Mouse (Mus musculus): Measurements from ENCODE around the gene Pdlim3. TPM values are rescaled to one million over a fixed set of nuclear protein-coding genes. Genes with fewer than 3 reads are reported as not detected.
"Not testable (repeated sequence)": the region's sequence is repeated elsewhere in the genome, so short reads cannot be mapped to it uniquely, and the experiment has no call there.

Pdlim3 gene
- 18.0 and 21.6 TPM in 2 replicates for polyA plus RNA-seq (2016; fragmentation: Nextera tagmentation; extraction: Ambion mirVana)

GRCm38 (mm10) chr8:45885202-45885685 lies at the start of gene Pdlim3:
Pdlim3 (plus strand) TSS chr8:45885461.
- under 1% methylated on average over 22 of the region's 22 CpGs for WGBS

GRCm38 (mm10) chr8:45843306-45843705 lies 42.0 kb upstream of the Pdlim3 start:
- no peak overlapping the region for H3K4me3 ChIP-seq
- 81% methylated on average over 5 of the region's 5 CpGs for WGBS
- H3K27ac ChIP-seq, result no peak overlapping the region
- H3K4me2 ChIP-seq (replicated peaks), result no peak overlapping the region
- no peaks in the 10 kb centered on the region for H3K36me3 ChIP-seq
- no peak overlapping the region for H3K9ac ChIP-seq
- H3K27me3 ChIP-seq, result no peaks in the 10 kb centered on the region
- no peak for ATAC-seq (ENCODE audit: insufficient number of reproducible peaks, insufficient read depth, low FRiP score, low TSS enrichment)
- H3K9me3 ChIP-seq, result no peaks in the 10 kb centered on the region
- H3K4me1 ChIP-seq, result no peaks in the 10 kb centered on the region; the same call in 1 of the 2 replicates

More at GRCm38 (mm10) chr8:45885202-45885685, at the start of gene Pdlim3:
- Histone ChIP-seq H3K4me2 (replicated peaks) (peak within 1 kb of the TSS; percentile 68), H3K36me3 (no peaks in the 10 kb centered on the region), H3K4me1 (no peaks in the 10 kb centered on the region), H3K27me3 (0 out of 2 replicates have a peak, but pooled peaks cover 6% of the 10 kb centered on the region), H3K4me3 (peak within 1 kb of the TSS; percentile 35), H3K9me3 (no peaks in the 10 kb centered on the region), H3K27ac (no peak within 1 kb of the TSS), H3K9ac (peak within 1 kb of the TSS; percentile 34; the same call in 1 of the 2 replicates)
- peak; percentile 64 for ATAC-seq (ENCODE audit: insufficient number of reproducible peaks, insufficient read depth, low FRiP score, low TSS enrichment)

GRCm38 (mm10) chr8:45844097-45844885 lies 41.0 kb upstream of the Pdlim3 start:
- no peaks in the 10 kb centered on the region; the same call in 1 of the 2 replicates for H3K4me1 ChIP-seq
- H3K27me3 ChIP-seq, result no peaks in the 10 kb centered on the region
- no peaks in the 10 kb centered on the region for H3K36me3 ChIP-seq
- no peak overlapping the region for H3K4me3 ChIP-seq
- H3K27ac ChIP-seq, result no peak overlapping the region
- ATAC-seq (ENCODE audit: insufficient number of reproducible peaks, insufficient read depth, low FRiP score, low TSS enrichment), result no peak
- no peak overlapping the region for H3K9ac ChIP-seq
- H3K9me3 ChIP-seq, result no peaks in the 10 kb centered on the region
- H3K4me2 ChIP-seq (replicated peaks), result no peak overlapping the region
- WGBS, result 63% methylated on average over 6 of the region's 6 CpGs

GRCm38 (mm10) chr8:45844911-45845481 lies 40.3 kb upstream of the Pdlim3 start:
- Histone ChIP-seq H3K36me3 (no peaks in the 10 kb centered on the region), H3K27me3 (no peaks in the 10 kb centered on the region), H3K4me2 (replicated peaks) (no peak overlapping the region), H3K9ac (no peak overlapping the region), H3K4me3 (no peak overlapping the region), H3K4me1 (no peaks in the 10 kb centered on the region; the same call in 1 of the 2 replicates), H3K9me3 (no peaks in the 10 kb centered on the region), H3K27ac (no peak overlapping the region)
- no peak for ATAC-seq (ENCODE audit: insufficient number of reproducible peaks, insufficient read depth, low FRiP score, low TSS enrichment)
- 70% methylated on average over 14 of the region's 14 CpGs for WGBS

- Histone ChIP-seq H3K4me3 (no peak overlapping the region), H3K4me2 (replicated peaks) (no peak overlapping the region), H3K36me3 (no peaks in the 10 kb centered on the region), H3K27me3 (no peaks in the 10 kb centered on the region), H3K27ac (no peak overlapping the region), H3K4me1 (no peaks in the 10 kb centered on the region), H3K9me3 (no peaks in the 10 kb centered on the region), H3K9ac (no peak overlapping the region)
- ATAC-seq (ENCODE audit: insufficient number of reproducible peaks, insufficient read depth, low FRiP score, low TSS enrichment), result no peak
- WGBS, result 74% methylated on average over 4 of the region's 4 CpGs
Observed at GRCm38 (mm10) chr8:45845906-45846305, 39.4 kb upstream of the Pdlim3 start.

GRCm38 (mm10) chr8:45855118-45855517 lies 30.1 kb upstream of the Pdlim3 start:
- 93% methylated on average over 4 of the region's 4 CpGs for WGBS
- ATAC-seq (ENCODE audit: insufficient number of reproducible peaks, insufficient read depth, low FRiP score, low TSS enrichment), result no peak

GRCm38 (mm10) chr8:45857734-45858133 lies 27.5 kb upstream of the Pdlim3 start:
- H3K4me3 ChIP-seq, result no peak overlapping the region
- no peaks in the 10 kb centered on the region for H3K27me3 ChIP-seq
- no peak overlapping the region for H3K9ac ChIP-seq
- H3K36me3 ChIP-seq, result no peaks in the 10 kb centered on the region
- ATAC-seq (ENCODE audit: insufficient number of reproducible peaks, insufficient read depth, low FRiP score, low TSS enrichment), result no peak
- H3K4me2 ChIP-seq (replicated peaks), result no peak overlapping the region
- H3K9me3 ChIP-seq, result no peaks in the 10 kb centered on the region
- WGBS, result 20% methylated on average over 5 of the region's 5 CpGs
- peaks cover 9% of the 10 kb centered on the region for H3K4me1 ChIP-seq
- no peak overlapping the region for H3K27ac ChIP-seq

More at GRCm38 (mm10) chr8:45855118-45855517, 30.1 kb upstream of the Pdlim3 start:
- H3K4me2 ChIP-seq (replicated peaks), result no peak overlapping the region
- H3K36me3 ChIP-seq, result no peaks in the 10 kb centered on the region
- no peaks in the 10 kb centered on the region for H3K9me3 ChIP-seq
- H3K4me1 ChIP-seq, result peaks cover 9% of the 10 kb centered on the region
- no peak overlapping the region for H3K27ac ChIP-seq
- H3K4me3 ChIP-seq, result no peak overlapping the region
- H3K9ac ChIP-seq, result no peak overlapping the region
- H3K27me3 ChIP-seq, result no peaks in the 10 kb centered on the region

GRCm38 (mm10) chr8:45858391-45858790 lies 26.9 kb upstream of the Pdlim3 start:
- H3K27ac ChIP-seq, result no peak overlapping the region
- H3K27me3 ChIP-seq, result no peaks in the 10 kb centered on the region
- no peaks in the 10 kb centered on the region for H3K9me3 ChIP-seq
- H3K9ac ChIP-seq, result no peak overlapping the region
- H3K4me3 ChIP-seq, result no peak overlapping the region
- WGBS, result 19% methylated on average over 9 of the region's 9 CpGs
- peaks cover 9% of the 10 kb centered on the region for H3K4me1 ChIP-seq
- H3K36me3 ChIP-seq, result no peaks in the 10 kb centered on the region
- ATAC-seq (ENCODE audit: insufficient number of reproducible peaks, insufficient read depth, low FRiP score, low TSS enrichment), result no peak; the same call in 1 of the 2 replicates
- no peak overlapping the region for H3K4me2 ChIP-seq (replicated peaks)

- H3K9ac ChIP-seq; H3K4me2 ChIP-seq (replicated peaks); H3K9me3 ChIP-seq; H3K4me3 ChIP-seq; H3K27ac ChIP-seq; H3K36me3 ChIP-seq; ATAC-seq (ENCODE audit: insufficient number of reproducible peaks, insufficient read depth, low FRiP score, low TSS enrichment); H3K27me3 ChIP-seq: not testable (repeated sequence)
- 79% methylated on average over 11 of the region's 11 CpGs for WGBS
- peaks cover 14% of the 10 kb centered on the region; the same call in 1 of the 2 replicates for H3K4me1 ChIP-seq
Observed at GRCm38 (mm10) chr8:45871587-45871986, 13.7 kb upstream of the Pdlim3 start.

GRCm38 (mm10) chr8:45872077-45872476 lies 13.2 kb upstream of the Pdlim3 start:
- Histone ChIP-seq H3K9ac (no peak overlapping the region), H3K27me3 (no peaks in the 10 kb centered on the region), H3K27ac (no peak overlapping the region), H3K9me3 (no peaks in the 10 kb centered on the region), H3K36me3 (no peaks in the 10 kb centered on the region), H3K4me2 (replicated peaks) (no peak overlapping the region), H3K4me3 (no peak overlapping the region), H3K4me1 (peaks cover 14% of the 10 kb centered on the region; the same call in 1 of the 2 replicates)
- no peak for ATAC-seq (ENCODE audit: insufficient number of reproducible peaks, insufficient read depth, low FRiP score, low TSS enrichment)
- 47% methylated on average over 7 of the region's 7 CpGs for WGBS

- peaks cover 14% of the 10 kb centered on the region; the same call in 1 of the 2 replicates for H3K4me1 ChIP-seq
- H3K36me3 ChIP-seq, result no peaks in the 10 kb centered on the region
- WGBS, result 33% methylated on average over 10 of the region's 10 CpGs
- H3K4me2 ChIP-seq (replicated peaks), result no peak overlapping the region
- no peaks in the 10 kb centered on the region for H3K9me3 ChIP-seq
- no peaks in the 10 kb centered on the region for H3K27me3 ChIP-seq
- H3K9ac ChIP-seq, result no peak overlapping the region
- peak; percentile 52; the same call in 1 of the 2 replicates for ATAC-seq (ENCODE audit: insufficient number of reproducible peaks, insufficient read depth, low FRiP score, low TSS enrichment)
- H3K4me3 ChIP-seq, result no peak overlapping the region
- peak overlapping the region; percentile 61 for H3K27ac ChIP-seq
Observed at GRCm38 (mm10) chr8:45874945-45875626, 10.2 kb upstream of the Pdlim3 start.
